Mouse (Mus musculus): ENCODE data around the gene Klk1b4.

Klk1b4 gene

DNA sequence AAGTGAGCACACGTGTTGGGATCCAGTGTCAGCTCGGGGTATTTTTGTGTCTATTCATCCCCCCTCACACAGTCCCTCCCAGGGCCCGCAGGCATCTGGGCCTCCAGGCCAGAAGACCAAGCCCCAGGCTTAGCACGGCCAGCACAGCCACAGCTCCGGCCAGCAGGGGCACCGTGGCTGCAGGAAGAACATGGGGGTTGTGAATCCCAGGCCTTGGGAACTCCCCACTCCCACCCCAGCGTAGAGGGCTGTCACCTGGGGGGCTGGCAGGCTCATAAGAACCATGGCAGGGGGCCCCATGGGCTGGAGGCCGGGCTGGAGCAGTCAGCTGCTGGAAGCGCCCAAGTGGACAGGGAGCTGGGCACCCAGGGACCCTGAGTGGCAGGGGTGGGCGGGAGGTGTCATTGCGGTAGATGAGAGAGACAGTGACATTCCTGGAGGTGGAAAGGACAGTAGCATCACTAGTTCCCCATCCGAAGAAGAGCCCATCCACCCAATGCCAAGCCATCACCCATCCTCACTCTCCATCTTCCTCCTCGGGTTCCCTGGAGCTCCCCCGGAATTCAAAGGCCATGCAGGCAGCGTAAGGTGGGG is 45.9 kb downstream of the Klk1b4 start:
- DNase-seq (ENCODE audit: low spot score): no peak

DNA sequence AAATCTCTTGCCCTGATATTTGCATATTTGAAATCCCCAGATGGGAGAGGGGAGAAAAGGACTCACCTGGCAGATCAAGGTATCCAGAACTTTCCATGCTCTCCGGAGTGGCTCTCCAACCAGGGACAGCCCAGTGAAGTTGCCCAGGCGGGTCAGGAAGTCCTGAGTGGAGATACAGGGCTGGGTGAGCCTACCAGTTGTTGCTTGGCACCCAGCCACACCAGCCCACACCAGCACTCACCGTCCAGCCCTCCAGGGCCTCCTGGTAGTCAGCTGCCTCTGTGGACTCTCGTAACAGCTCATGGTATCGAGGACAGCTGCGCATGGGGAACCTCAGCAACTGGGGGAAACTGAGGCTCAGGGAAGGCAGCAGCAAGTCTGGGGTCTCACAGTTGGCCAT is 47.7 kb downstream of the Klk1b4 start:
- DNase-seq (ENCODE audit: low spot score): no peak

DNA sequence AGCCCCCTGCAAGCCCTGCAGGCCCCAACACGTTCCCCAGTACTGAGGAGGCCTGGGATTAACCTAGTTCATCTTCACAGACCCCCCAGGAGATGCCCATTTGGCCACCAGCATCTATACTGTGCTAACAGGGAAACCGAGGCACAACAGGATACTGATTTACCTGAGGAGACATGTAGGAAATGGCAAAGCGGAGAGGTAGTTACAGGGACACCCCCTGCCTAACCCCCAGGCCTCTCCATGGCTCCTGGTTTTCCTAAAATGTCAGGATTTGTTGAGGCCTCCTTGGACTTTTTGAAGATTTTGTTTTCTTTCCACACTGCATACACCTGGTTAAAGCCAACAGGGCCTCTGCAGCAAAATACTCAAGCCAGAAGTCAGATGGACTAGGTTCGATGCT is 50.0 kb downstream of the Klk1b4 start, which contains the start of gene Acp4:
TSS of gene Acp4 (minus strand) at position 101 of the 400 bp plus-strand sequence.
- no peak for DNase-seq (ENCODE audit: low spot score)

DNA sequence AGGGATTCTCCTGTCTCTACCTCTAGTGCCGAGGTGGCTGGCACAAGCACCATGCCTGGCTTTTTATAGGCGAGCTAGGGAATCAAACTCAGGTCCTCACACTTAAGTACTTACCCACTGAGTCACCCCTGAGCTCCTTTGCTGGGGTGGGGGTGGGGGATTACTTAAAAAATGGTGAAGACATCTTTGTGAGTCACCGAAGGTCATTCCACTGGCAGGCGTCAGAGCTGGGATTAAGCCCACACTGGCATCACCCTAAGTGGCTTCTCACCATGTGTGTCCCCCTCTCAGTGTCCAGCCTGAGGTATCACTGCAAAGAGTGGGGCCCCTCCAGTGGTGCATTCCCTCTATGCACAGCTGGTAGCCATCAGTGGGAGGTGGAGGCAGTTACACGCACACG is 53.2 kb downstream of the Klk1b4 start:
- DNase-seq (ENCODE audit: low spot score): no peak

DNA sequence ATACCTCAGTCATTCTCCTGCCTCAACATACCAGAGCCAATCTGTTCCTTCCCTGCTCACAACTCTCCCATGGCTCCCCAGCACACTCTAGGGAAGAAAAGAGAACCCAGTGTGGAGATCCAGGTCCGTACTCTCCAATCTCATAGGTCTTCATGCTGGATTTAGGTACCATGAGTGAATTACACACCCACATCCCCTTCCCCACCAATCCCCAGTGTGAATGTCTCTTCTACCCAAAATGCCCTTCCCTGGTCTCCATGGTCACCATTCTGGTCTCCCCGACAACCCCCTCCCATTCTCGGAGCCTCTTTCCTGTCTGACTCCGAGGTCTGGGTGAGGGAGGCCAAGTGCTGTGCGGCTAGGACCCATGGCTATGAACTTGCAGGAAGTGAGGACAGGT is 53.9 kb downstream of the Klk1b4 start, which contains the start of gene Gm15517:
TSS of gene Gm15517 (plus strand) at position 301 of the 400 bp plus-strand sequence.
- DNase-seq (ENCODE audit: low spot score): no peak

All from ovary, postnatal 36 days (tissue).